Mouse (Mus musculus) C2C12 (cell line): ENCODE measurements at regions not wholly inside any gene's neighbourhood (a gene's known extent, or its start where the extent isn't known, plus 50 kb on each side); places are given as distances from the start of the nearest gene placed in this dataset.

Experiments
- CEBPB ChIP-seq: IDR thresholded peaks from one replicate; pipeline ENCODE4 v1.6.1; 2011; ENCODE audit warnings: low read depth, mild to moderate bottlenecking, control low read depth, moderate library complexity
- CTCF ChIP-seq: IDR thresholded peaks from one replicate; pipeline ENCODE4 v1.5.1; 2011; ENCODE audit not compliant: control insufficient read depth, insufficient read depth, insufficient read length
- FOSL1 ChIP-seq: IDR thresholded peaks from one replicate; pipeline ENCODE4 v1.8.0; 2011; ENCODE audit warnings: mild to moderate bottlenecking, low read length; ENCODE audit not compliant: poor library complexity, insufficient read depth, severe bottlenecking
- MAX ChIP-seq: IDR thresholded peaks from one replicate; pipeline ENCODE4 v1.6.1; 2011; ENCODE audit warnings: mild to moderate bottlenecking, control low read depth
- MYOD1 ChIP-seq: IDR thresholded peaks from one replicate; pipeline ENCODE4 v1.6.1; 2011; ENCODE audit warnings: low read depth; ENCODE audit not compliant: control insufficient read depth, insufficient read length
- MYOG ChIP-seq: IDR thresholded peaks from one replicate; pipeline ENCODE4 v1.6.1; 2011; ENCODE audit not compliant: control insufficient read depth, insufficient read length; ENCODE audit errors: extremely low read depth
- USF1 ChIP-seq: IDR thresholded peaks from one replicate; pipeline ENCODE4 v1.6.1; 2011; ENCODE audit warnings: low read depth, mild to moderate bottlenecking, control low read depth, moderate library complexity

- TF ChIP-seq CTCF = no peak
- no peak for TF ChIP-seq FOSL1
- TF ChIP-seq MYOG = no peak
- no peak for TF ChIP-seq MAX
- TF ChIP-seq USF1 = no peak
- TF ChIP-seq CEBPB = no peak
- no peak for TF ChIP-seq MYOD1
These were observed 59.6 kb upstream of the Nrip1 start for GRCm38 (mm10) chr16:76433076-76433825.
